Mouse (Mus musculus) testis, adult 2 months (tissue): ENCODE results near the gene Adam15.

Experiments
- CTCF ChIP-seq: fragments of 200-500 bp; IDR thresholded peaks from 2 replicates; pipeline ENCODE4 v1.5.1; 2012; ENCODE audit warnings: low read depth, mild to moderate bottlenecking, inconsistent platforms, low read length, moderate library complexity; ENCODE audit not compliant: control insufficient read depth, insufficient read depth, insufficient replicate concordance
- POLR2A ChIP-seq: fragments of 200-500 bp; IDR thresholded peaks from 2 replicates; pipeline ENCODE4 v1.6.1; 2012; ENCODE audit warnings: low read depth, mild to moderate bottlenecking, inconsistent platforms, low read length, moderate library complexity; ENCODE audit not compliant: control insufficient read depth

- no peak for TF ChIP-seq POLR2A
- peak; percentile 77; the same call in 1 of the 2 replicates for TF ChIP-seq CTCF
Observed at GRCm38 (mm10) chr3:89308089-89308488, 41.7 kb downstream of the Adam15 start.
